Mouse (Mus musculus) myocyte (in vitro differentiated cells): Measurements from ENCODE around the gene Rfk.

Experiments used
- MAX ChIP-seq: IDR thresholded peaks from one replicate; pipeline ENCODE4 v1.6.1; 2011; ENCODE audit warnings: low read depth, mild to moderate bottlenecking, control low read depth
- MYOD1 ChIP-seq, 3 experiments: IDR thresholded peaks; one replicate each; pipeline ENCODE4 v1.6.1; 2011; ENCODE audit warnings: control low read depth in 2 of 3, low read depth in 2 of 3, mild to moderate bottlenecking in 2 of 3, moderate library complexity in 1 of 3; ENCODE audit not compliant: insufficient read length in 2 of 3, control insufficient read depth in 1 of 3
- MYOG ChIP-seq, 3 experiments: IDR thresholded peaks; one replicate each; pipeline ENCODE4 v1.6.1; 2011; ENCODE audit warnings: control low read depth in 2 of 3, low read depth in 2 of 3, mild to moderate bottlenecking in 2 of 3; ENCODE audit not compliant: insufficient read length in 2 of 3, control insufficient read depth in 1 of 3, insufficient read depth in 1 of 3
- POLR2A ChIP-seq: IDR thresholded peaks from one replicate; pipeline ENCODE4 v1.6.1; 2011; ENCODE audit warnings: low read depth, mild to moderate bottlenecking, control low read depth, moderate library complexity; ENCODE audit not compliant: insufficient read length
- POLR2AphosphoS2 ChIP-seq: IDR thresholded peaks from one replicate; pipeline ENCODE4 v1.6.1; 2011; ENCODE audit warnings: low read depth, control low read depth; ENCODE audit not compliant: insufficient read length
- REST ChIP-seq: IDR thresholded peaks from one replicate; pipeline ENCODE4 v1.6.1; 2011; ENCODE audit warnings: mild to moderate bottlenecking, control low read depth, moderate library complexity; ENCODE audit not compliant: insufficient read depth, insufficient read length
- SRF ChIP-seq: IDR thresholded peaks from one replicate; pipeline ENCODE4 v1.6.1; 2011; ENCODE audit warnings: low read depth; ENCODE audit not compliant: control insufficient read depth, insufficient read length
- TCF12 ChIP-seq: IDR thresholded peaks from one replicate; pipeline ENCODE4 v1.6.1; 2011; ENCODE audit warnings: mild to moderate bottlenecking, control low read depth; ENCODE audit not compliant: poor library complexity, insufficient read depth, severe bottlenecking
- USF1 ChIP-seq: IDR thresholded peaks from one replicate; pipeline ENCODE4 v1.6.1; 2011; ENCODE audit warnings: low read depth, mild to moderate bottlenecking, control low read depth, moderate library complexity

- TF ChIP-seq TCF12 (no peak), POLR2A (no peak), SRF (no peak), MAX (no peak), MYOD1 (IDR thresholded peaks at IDR 0.05; ENCODE audit: control insufficient read depth in 1 of 3, insufficient read length in 2 of 3, low read depth in 2 of 3) (no peak), REST (no peak), USF1 (no peak), MYOG (IDR thresholded peaks at IDR 0.05; ENCODE audit: control insufficient read depth in 1 of 3, insufficient read depth in 1 of 3, insufficient read length in 2 of 3, low read depth in 2 of 3) (no peak), POLR2AphosphoS2 (no peak)
Observed at GRCm38 (mm10) chr19:17409351-17409750, 15.5 kb downstream of the Rfk start.
